ENCODE assay signal across 16 mouse cellular contexts in genomic region chr16:7781506-7781905, GRCm38 (mm10).
DNase-seq lines count a peak whose midpoint lies in the region.
"Had no signal": no experiment of that assay in that cellular context is flagged by ENCODE, and none has a peak within 500 bp of the region (broad histone marks: within the 10 kb centered on the region; RNA-seq: fewer than 3 reads in every experiment).

No protein-coding gene starts in this region.

- peak; percentile 43 to 67 for DNase-seq in cerebellum, postnatal 10 days
- no peak for DNase-seq in cerebellum, postnatal 4 days (ENCODE audit: low spot score in 2 of 2)
- peak; percentile 67 for DNase-seq in heart, adult 11 months
- no peak for DNase-seq in heart, adult 8-10 months (ENCODE audit: low spot score)
- DNase-seq in left cerebral cortex, postnatal 4 days, result peak; percentile 27
- no peak for DNase-seq in left cerebral cortex, postnatal 25 days (ENCODE audit: low spot score in 2 of 2)
- DNase-seq: adrenal gland, adult 8-10 months; adrenal gland, postnatal 14 days; adrenal gland, postnatal 36 days; B cell, adult 2 months; cerebellum, adult 11 months; cerebellum, adult 18-20 months; cerebellum, adult 8-10 months; cerebellum, adult 9-11 months; cerebellum, postnatal 36 days; forebrain, postnatal 0 days had no signal

- intact Hi-C loops in left cerebral cortex, postnatal 4 days (cut with DNase I), result no loop called here
- intact Hi-C loops in left cerebral cortex, postnatal 25 days (cut with DNase I), result no loop called here

Comparison
In these comparisons a context has a peak if more than half of its experiments do, and no peak if none do; other contexts are left out.
1. DNase-seq: peak in cerebellum, postnatal 10 days (2 of 2), heart, adult 11 months (single experiment) and left cerebral cortex, postnatal 4 days (single experiment); none in cerebellum, postnatal 4 days (0 of 2), heart, adult 8-10 months (single experiment) and left cerebral cortex, postnatal 25 days (0 of 2).